Mouse (Mus musculus) limb, embryonic 11.5 days (tissue): Measurements from ENCODE around the gene Tdp1. TPM values are rescaled to one million over a fixed set of nuclear protein-coding genes. Genes with fewer than 3 reads are reported as not detected.

Experiments used
- ATAC-seq: fragments of 200-750 bp; cut with Nextera tagmentation; 2 replicates; pipeline ENCODE4 v1.8.0; 2017; ENCODE audit warnings: low read depth; ENCODE audit not compliant: insufficient number of reproducible peaks, low FRiP score, low TSS enrichment
- DNase-seq: peaks from one replicate; pipeline ENCODE4 v3.0.0-alpha.2; 2015; ENCODE audit warnings: low spot score
- H3K27ac ChIP-seq: fragments of 300-500 bp; sonication (generic); replicated peaks from 2 replicates; pipeline ENCODE4 v1.5.1; 2014; ENCODE audit warnings: low read depth, mild to moderate bottlenecking, low read length
- H3K27me3 ChIP-seq: fragments of 300-500 bp; sonication (generic); 2 replicates; pipeline ENCODE4 v1.6.1; 2014; ENCODE audit warnings: mild to moderate bottlenecking, low read length, mixed read lengths; ENCODE audit not compliant: control insufficient read depth, insufficient read depth
- H3K36me3 ChIP-seq: fragments of 300-500 bp; sonication (generic); 2 replicates; pipeline ENCODE4 v1.6.1; 2014; ENCODE audit warnings: mild to moderate bottlenecking, low read length, moderate library complexity, mixed read lengths; ENCODE audit not compliant: control insufficient read depth, insufficient read depth
- H3K4me1 ChIP-seq: fragments of 300-500 bp; sonication (generic); 2 replicates; pipeline ENCODE4 v1.6.1; 2014; ENCODE audit warnings: low read length, mixed read lengths; ENCODE audit not compliant: control insufficient read depth, insufficient read depth
- H3K4me2 ChIP-seq: fragments of 300-500 bp; sonication (generic); 2 replicates; pipeline ENCODE4 v1.6.1; 2014; ENCODE audit warnings: low read depth, mild to moderate bottlenecking, moderate library complexity; ENCODE audit not compliant: severe bottlenecking
- H3K4me3 ChIP-seq: fragments of 300-500 bp; sonication (generic); 2 replicates; pipeline ENCODE4 v1.5.1; 2014; ENCODE audit warnings: low read depth, low read length
- H3K9ac ChIP-seq: fragments of 300-500 bp; sonication (generic); 2 replicates; pipeline ENCODE4 v1.6.1; 2014; ENCODE audit warnings: mild to moderate bottlenecking, low read length
- H3K9me3 ChIP-seq: fragments of 300-500 bp; sonication (generic); 2 replicates; pipeline ENCODE4 v1.6.1; 2016; ENCODE audit warnings: low read length; ENCODE audit not compliant: control insufficient read depth
- WGBS: fragments of 180-500 bp; shearing (Covaris S2); extraction: QIAGEN DNeasy Blood & Tissue Kit; methylation state at CpG from one replicate; pipeline ENCODE4 v1.1.7; 2014; 5-methylcytosine and 5-hydroxymethylcytosine counted together
- polyA plus RNA-seq: library from polyadenylated mRNA; unstranded; fragments of >200 nt; fragmentation: Nextera tagmentation; extraction: Ambion mirVana; gene quantifications from 2 replicates; pipeline ENCODE4 v1.2.1, GENCODE M21; 2014

Gene Tdp1
- polyA plus RNA-seq, 1 experiment from 2014 or later: 77.9 TPM

DNA sequence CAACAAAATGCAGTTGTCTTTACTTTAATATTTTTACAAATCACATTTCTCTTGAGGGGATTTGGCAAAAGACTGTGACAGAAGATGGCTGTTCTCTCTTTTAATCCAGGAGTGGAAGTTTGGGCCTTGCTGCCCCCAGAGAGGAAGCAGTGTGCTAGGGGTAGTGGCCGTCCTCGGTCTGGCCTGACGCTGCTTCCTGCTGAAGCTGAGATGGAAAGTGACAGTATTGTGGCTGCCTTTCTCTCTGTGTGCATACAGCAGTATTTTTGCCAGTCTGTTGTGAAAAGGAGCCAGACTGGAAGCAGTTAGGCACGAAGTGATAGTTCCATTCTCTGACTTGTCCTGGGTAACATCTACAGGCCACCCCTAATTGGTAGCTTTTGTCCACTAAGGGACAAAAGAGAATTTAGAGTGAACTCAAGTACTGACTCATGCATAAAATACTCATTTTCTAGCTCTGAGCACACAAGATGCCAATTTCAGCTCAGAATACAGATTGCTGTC, 18.6 kb downstream of the Tdp1 start:
- DNase-seq (no peak), ATAC-seq (no peak)
- H3K9ac ChIP-seq: no peak overlapping the region
- WGBS: 93% methylated on average over 4 of the region's 4 CpGs
- no peaks in the 10 kb centered on the region for H3K9me3 ChIP-seq
- H3K4me1 ChIP-seq: no peaks in the 10 kb centered on the region
- no peaks in the 10 kb centered on the region for H3K27me3 ChIP-seq
- no peak overlapping the region for H3K4me2 ChIP-seq
- H3K4me3 ChIP-seq: no peak overlapping the region
- H3K36me3 ChIP-seq: no peaks in the 10 kb centered on the region
- no peak overlapping the region for H3K27ac ChIP-seq

DNA sequence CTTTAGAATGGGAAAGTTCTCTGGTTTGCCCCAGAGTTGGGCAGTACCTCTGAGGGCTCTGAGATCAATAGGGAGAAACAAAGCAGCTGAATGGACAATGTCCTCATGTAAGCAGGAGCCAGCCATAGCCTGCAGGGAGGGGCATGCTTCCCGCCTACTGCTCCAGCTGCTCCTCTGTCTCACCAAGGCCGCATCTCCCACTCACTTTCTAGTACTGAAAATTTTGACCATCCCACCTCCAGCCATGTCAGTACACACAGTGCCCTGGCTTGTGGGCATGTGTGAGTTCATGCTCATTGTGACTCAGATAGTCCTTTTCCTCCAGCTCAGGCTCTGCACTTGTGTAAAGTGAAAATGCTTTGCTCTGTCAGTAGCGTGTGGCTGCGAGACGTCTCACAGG, 20.2 kb downstream of the Tdp1 start:
- Histone ChIP-seq H3K36me3 (no peaks in the 10 kb centered on the region), H3K9ac (no peak overlapping the region), H3K4me2 (no peak overlapping the region), H3K27me3 (no peaks in the 10 kb centered on the region), H3K27ac (no peak overlapping the region), H3K9me3 (no peaks in the 10 kb centered on the region), H3K4me1 (no peaks in the 10 kb centered on the region), H3K4me3 (no peak overlapping the region)
- no peak for DNase-seq
- 92% methylated on average over 5 of the region's 5 CpGs for WGBS
- no peak for ATAC-seq

DNA sequence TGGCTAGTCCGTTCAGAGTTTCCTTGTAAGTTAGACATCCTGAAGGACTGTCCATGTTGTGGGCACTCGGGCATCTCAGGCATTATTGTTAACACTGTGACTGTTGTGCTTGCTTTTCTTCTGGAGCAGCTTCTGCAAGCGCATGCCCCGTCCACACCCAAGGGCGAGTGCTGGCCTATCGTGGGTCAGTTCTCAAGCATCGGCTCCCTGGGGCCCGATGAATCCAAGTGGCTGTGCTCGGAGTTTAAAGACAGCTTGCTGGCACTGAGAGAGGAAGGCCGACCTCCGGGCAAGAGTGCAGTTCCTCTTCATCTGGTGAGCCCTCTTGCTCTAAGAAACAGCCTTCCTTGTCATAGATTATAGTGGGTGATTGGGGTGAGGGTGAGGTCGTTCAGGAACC, 27.1 kb downstream of the Tdp1 start:
- H3K9me3 ChIP-seq: no peaks in the 10 kb centered on the region
- no peak overlapping the region for H3K4me3 ChIP-seq
- ATAC-seq (no peak), DNase-seq (no peak)
- H3K4me1 ChIP-seq: no peaks in the 10 kb centered on the region
- H3K9ac ChIP-seq: no peak overlapping the region
- 89% methylated on average over 12 of the region's 12 CpGs for WGBS
- no peaks in the 10 kb centered on the region for H3K27me3 ChIP-seq
- no peak overlapping the region for H3K4me2 ChIP-seq
- H3K36me3 ChIP-seq: no peaks in the 10 kb centered on the region
- no peak overlapping the region for H3K27ac ChIP-seq

DNA sequence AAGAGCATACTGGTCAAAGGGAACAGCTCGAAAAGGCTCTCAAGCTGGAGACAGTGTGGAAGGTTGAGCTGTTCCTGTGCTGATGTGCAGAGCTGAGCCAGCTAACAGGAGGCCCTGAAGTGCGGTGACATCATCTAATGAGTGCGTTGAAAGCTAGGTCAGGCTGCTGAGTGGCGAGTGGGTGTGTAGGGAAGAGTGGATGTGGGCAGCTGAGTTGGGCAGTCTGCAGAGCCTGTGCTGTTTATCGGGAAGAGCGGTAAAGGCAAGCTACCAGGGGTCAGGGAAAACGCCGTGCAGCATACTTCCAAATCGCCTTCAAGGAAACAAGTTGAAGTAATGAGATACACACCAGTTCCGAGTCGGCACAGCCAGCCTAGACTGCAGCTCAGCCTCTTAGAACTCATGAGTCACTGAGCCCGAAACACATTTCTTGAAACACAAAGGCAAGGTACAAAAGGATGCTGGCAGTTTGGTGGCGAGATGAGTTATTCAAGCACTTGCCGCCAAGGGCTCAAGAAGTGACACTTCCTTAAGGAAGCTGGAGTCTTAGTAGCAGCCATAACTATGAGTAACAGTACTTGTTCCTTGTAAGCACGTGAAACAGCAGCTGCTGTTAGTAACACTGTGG, 33.6 kb downstream of the Tdp1 start:
- WGBS: 87% methylated on average over 15 of the region's 15 CpGs
- H3K36me3 ChIP-seq: peaks cover 2% of the 10 kb centered on the region; the same call in 1 of the 2 replicates
- no peaks in the 10 kb centered on the region for H3K9me3 ChIP-seq

DNA sequence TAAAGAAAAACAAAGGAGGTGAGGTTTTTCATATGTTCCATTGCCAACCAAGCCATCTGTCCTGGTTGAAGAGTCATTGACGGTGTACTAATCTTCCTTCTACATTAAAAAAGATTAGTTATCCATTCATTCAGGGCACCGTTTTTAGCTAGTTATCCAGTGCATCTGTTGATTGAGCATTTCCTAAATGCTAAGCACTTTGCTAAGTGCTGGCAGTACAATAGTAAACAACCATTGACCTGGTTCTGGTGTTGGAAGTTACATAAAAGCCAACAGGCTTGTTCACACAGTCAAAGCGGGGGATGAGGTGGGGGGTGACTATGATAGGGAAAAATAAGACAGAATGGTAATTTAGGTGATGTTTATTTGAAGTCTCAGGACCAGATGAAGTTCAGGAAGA, 35.3 kb downstream of the Tdp1 start:
- H3K36me3 ChIP-seq: peaks cover 2% of the 10 kb centered on the region; the same call in 1 of the 2 replicates
- DNase-seq (no peak), ATAC-seq (no peak)
- H3K27ac ChIP-seq: no peak overlapping the region
- H3K4me1 ChIP-seq: no peaks in the 10 kb centered on the region
- H3K4me3 ChIP-seq: no peak overlapping the region
- WGBS: 94% methylated on average over 3 of the region's 3 CpGs
- no peaks in the 10 kb centered on the region for H3K27me3 ChIP-seq
- no peak overlapping the region for H3K9ac ChIP-seq
- no peak overlapping the region for H3K4me2 ChIP-seq
- H3K9me3 ChIP-seq: no peaks in the 10 kb centered on the region

More for the DNA sequence above, 33.6 kb downstream of the Tdp1 start:
- DNase-seq (no peak), ATAC-seq (no peak)
- no peak overlapping the region for H3K9ac ChIP-seq
- H3K4me1 ChIP-seq: no peaks in the 10 kb centered on the region
- no peaks in the 10 kb centered on the region for H3K27me3 ChIP-seq
- H3K4me2 ChIP-seq: no peak overlapping the region
- no peak overlapping the region for H3K27ac ChIP-seq
- H3K4me3 ChIP-seq: no peak overlapping the region

DNA sequence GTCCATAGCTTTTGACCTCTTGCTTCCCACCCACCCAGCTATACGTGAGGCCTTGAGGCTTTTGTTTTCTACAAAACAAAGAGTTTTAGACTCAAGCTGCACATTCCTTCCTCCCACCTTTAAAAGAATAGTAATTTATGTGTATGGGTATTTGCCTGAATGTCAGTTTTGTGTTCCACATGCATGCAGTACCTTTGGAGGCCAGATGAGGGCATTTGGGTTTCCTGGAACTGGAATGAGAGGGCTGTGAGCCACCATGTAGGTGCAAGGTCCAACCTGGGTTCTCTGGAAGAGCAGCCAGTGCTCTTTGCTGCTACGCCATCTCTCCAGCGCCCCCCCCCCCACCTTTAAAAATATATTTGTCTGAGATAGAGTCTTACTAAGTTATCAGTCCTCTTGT, 36.7 kb downstream of the Tdp1 start:
- Histone ChIP-seq H3K36me3 (peaks cover 2% of the 10 kb centered on the region; the same call in 1 of the 2 replicates), H3K4me2 (no peak overlapping the region)
- ATAC-seq: no peak

DNA sequence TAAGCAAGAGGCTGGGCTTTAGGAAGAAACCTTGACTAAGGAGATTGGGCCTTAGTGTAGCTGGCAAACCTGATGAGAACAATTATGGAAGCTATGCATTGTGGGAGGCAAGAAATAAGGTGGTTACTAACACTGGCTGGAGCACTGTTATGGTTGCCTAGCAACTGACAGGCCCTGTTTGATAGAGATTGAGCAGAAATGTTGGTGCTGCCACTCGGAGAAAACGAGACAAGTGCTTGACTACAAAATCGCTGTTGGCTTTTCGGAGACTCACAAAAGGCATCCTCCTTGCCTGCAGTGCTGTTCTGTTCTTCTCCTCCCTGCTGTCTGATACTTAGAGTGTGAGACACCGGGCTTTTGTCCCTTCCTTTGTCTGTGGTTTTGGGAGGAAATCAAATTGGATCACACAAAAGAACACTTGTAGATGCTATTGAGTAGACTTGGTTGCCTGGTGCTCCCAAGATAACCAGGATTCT, 38.9 kb downstream of the Tdp1 start:
- Histone ChIP-seq H3K36me3 (no peaks in the 10 kb centered on the region; the same call in 1 of the 2 replicates), H3K9me3 (no peaks in the 10 kb centered on the region), H3K4me2 (no peak overlapping the region), H3K4me1 (no peaks in the 10 kb centered on the region), H3K4me3 (no peak overlapping the region), H3K9ac (no peak overlapping the region), H3K27me3 (no peaks in the 10 kb centered on the region), H3K27ac (no peak overlapping the region)
- no peak for DNase-seq
- WGBS: 78% methylated on average over 5 of the region's 5 CpGs
- no peak for ATAC-seq

More for the DNA sequence above, 36.7 kb downstream of the Tdp1 start:
- Histone ChIP-seq H3K9me3 (no peaks in the 10 kb centered on the region), H3K9ac (no peak overlapping the region), H3K27me3 (no peaks in the 10 kb centered on the region), H3K4me3 (no peak overlapping the region), H3K27ac (no peak overlapping the region), H3K4me1 (no peaks in the 10 kb centered on the region)
- no peak for DNase-seq
- 84% methylated on average over 3 of the region's 3 CpGs for WGBS

DNA sequence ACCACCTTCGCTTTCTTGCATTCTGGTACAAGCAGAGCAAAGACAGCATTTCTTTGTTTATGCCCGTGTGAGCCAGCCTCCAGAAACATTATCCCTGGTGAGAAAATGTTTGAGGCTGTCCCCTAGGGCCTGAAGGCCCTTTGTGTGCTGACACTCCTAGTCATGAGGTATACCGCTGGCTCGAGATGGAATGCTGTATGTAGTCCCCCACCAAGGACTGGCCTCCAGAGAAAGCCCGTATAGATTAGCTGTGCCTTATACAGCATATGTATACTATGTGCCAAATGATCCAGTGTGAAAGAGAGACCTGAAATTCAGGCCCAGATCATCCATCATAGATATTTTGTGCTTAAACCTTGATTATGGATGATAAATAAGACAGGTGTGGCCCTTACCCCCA, 39.4 kb downstream of the Tdp1 start:
- DNase-seq (no peak), ATAC-seq (no peak)
- Histone ChIP-seq H3K9me3 (no peaks in the 10 kb centered on the region), H3K27me3 (no peaks in the 10 kb centered on the region), H3K4me2 (no peak overlapping the region), H3K9ac (no peak overlapping the region), H3K36me3 (no peaks in the 10 kb centered on the region; the same call in 1 of the 2 replicates), H3K4me1 (no peaks in the 10 kb centered on the region), H3K27ac (no peak overlapping the region), H3K4me3 (no peak overlapping the region)
- 90% methylated on average over 5 of the region's 5 CpGs for WGBS

DNA sequence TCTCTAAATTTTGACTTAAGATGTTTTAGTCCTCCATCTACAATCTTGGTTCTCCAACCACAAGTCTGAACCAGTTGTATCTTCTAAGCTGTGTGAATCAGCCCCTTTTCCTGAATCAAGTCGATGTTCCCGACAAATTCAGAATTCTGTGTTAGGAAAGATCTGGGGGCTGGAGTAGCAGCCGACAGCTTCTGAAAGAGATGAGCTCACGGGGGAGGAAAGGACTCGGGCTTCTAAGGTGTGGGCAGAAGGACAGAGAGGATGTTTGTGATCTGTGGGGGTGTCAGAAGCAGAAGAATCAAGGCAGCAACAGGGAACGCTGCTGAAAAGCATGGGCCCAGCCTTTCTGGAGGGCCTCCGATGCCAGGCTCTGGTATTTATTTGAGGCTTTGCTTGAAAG, 44.0 kb downstream of the Tdp1 start:
- no peaks in the 10 kb centered on the region for H3K27me3 ChIP-seq
- H3K36me3 ChIP-seq: no peaks in the 10 kb centered on the region; the same call in 1 of the 2 replicates
- no peaks in the 10 kb centered on the region for H3K4me1 ChIP-seq
- ATAC-seq (no peak), DNase-seq (no peak)
- H3K4me2 ChIP-seq: no peak overlapping the region
- H3K27ac ChIP-seq: no peak overlapping the region
- H3K4me3 ChIP-seq: no peak overlapping the region
- WGBS: 92% methylated on average over 7 of the region's 7 CpGs
- no peak overlapping the region for H3K9ac ChIP-seq
- no peaks in the 10 kb centered on the region for H3K9me3 ChIP-seq
